Mouse (Mus musculus) heart, adult 2 months (tissue): Measurements from ENCODE around the gene Pgr15l. TPM values are rescaled to one million over a fixed set of nuclear protein-coding genes. Genes with fewer than 3 reads are reported as not detected.

ENCODE experiments used
- DNase-seq, 2 experiments: peaks; one replicate each; pipeline ENCODE4 v3.0.0; 2021
- H3K27ac ChIP-seq: fragments of 200-600 bp; 2 replicates; pipeline ENCODE4 v1.8.1; 2022
- H3K27me3 ChIP-seq: fragments of 200-500 bp; 2 replicates; pipeline ENCODE4 v1.6.1; 2012; ENCODE audit warnings: mild to moderate bottlenecking, low read length, inconsistent platforms, mixed read lengths; ENCODE audit not compliant: control insufficient read depth, insufficient read depth
- H3K36me3 ChIP-seq: fragments of 200-500 bp; 2 replicates; pipeline ENCODE4 v1.6.1; 2012; ENCODE audit warnings: low read length, inconsistent platforms; ENCODE audit not compliant: control insufficient read depth, insufficient read depth
- H3K4me1 ChIP-seq: fragments of 200-500 bp; 2 replicates; pipeline ENCODE4 v1.6.1; 2011; ENCODE audit warnings: low read length; ENCODE audit not compliant: control insufficient read depth, insufficient read depth
- H3K4me3 ChIP-seq: fragments of 200-600 bp; 2 replicates; pipeline ENCODE4 v1.8.1; 2022
- H3K79me2 ChIP-seq: fragments of 200-500 bp; replicated peaks from 2 replicates; pipeline ENCODE4 v1.6.1; 2012; ENCODE audit warnings: mild to moderate bottlenecking, inconsistent platforms, low read length, moderate library complexity, mixed read lengths; ENCODE audit not compliant: control insufficient read depth, insufficient read depth
- H3K9ac ChIP-seq: fragments of 200-500 bp; 2 replicates; pipeline ENCODE4 v1.6.1; 2012; ENCODE audit warnings: low read depth, mild to moderate bottlenecking, control low read depth, inconsistent platforms, low read length, mixed read lengths
- CTCF ChIP-seq: fragments of 200-600 bp; IDR thresholded peaks from 2 replicates; pipeline ENCODE4 v1.8.1; 2022; ENCODE audit warnings: antibody characterized with exemption, mild to moderate bottlenecking, moderate library complexity
- EP300 ChIP-seq: fragments of 200-500 bp; IDR thresholded peaks from 2 replicates; pipeline ENCODE4 v1.6.1; 2011; ENCODE audit warnings: low read depth, low read length, control low read depth; ENCODE audit not compliant: insufficient read depth
- POLR2A ChIP-seq: fragments of 200-500 bp; IDR thresholded peaks from 2 replicates; pipeline ENCODE4 v1.6.1; 2011; ENCODE audit warnings: mild to moderate bottlenecking, low read depth, low read length, control low read depth; ENCODE audit not compliant: insufficient read depth
- WGBS: fragments of 180-500 bp; shearing (Covaris S2); methylation state at CpG from one replicate; pipeline ENCODE4 v1.1.7; 2018; 5-methylcytosine and 5-hydroxymethylcytosine counted together
- intact Hi-C: fragments of 180-260 bp; cut with DNase I; formaldehyde crosslinking; loops from one replicate; pipeline ENCODE4 v1.15.1; 2025
- long read RNA-seq: library from polyadenylated mRNA; stranded (forward); transcript quantifications from one replicate; pipeline ENCODE4 v2.0.0, GENCODE M21; 2021
- polyA plus RNA-seq: library from polyadenylated mRNA; depleted of rRNA; stranded (reverse); fragments of >200 nt; gene quantifications from 2 replicates; pipeline ENCODE4 v1.2.3, GENCODE M21; 2012; rRNA removed
- total RNA-seq, 2 experiments: library from RNA; stranded (reverse); gene quantifications; 2 replicates each; pipeline ENCODE4 v1.2.3; 2021

Gene Pgr15l
- total RNA-seq (not detected), polyA plus RNA-seq (not detected in 2 replicates)
- long read RNA-seq, result 0 reads

GRCm38 (mm10) chrX:97072369-97072768 is at the start of gene Pgr15l:
TSS of gene Pgr15l (plus strand) at chrX:97072596.
- H3K27ac ChIP-seq, result no peak within 1 kb of the TSS
- WGBS, result 24% methylated on average over 17 of the region's 20 CpGs
- intact Hi-C loops, result no loop called here
- no peak within 1 kb of the TSS for H3K4me3 ChIP-seq
- no peak for DNase-seq
- H3K79me2 ChIP-seq, result no peaks in the 10 kb centered on the region
- no peaks in the 10 kb centered on the region for H3K27me3 ChIP-seq
- H3K36me3 ChIP-seq, result no peaks in the 10 kb centered on the region
- H3K9ac ChIP-seq, result no peak within 1 kb of the TSS
- no peaks in the 10 kb centered on the region for H3K4me1 ChIP-seq
- no peak for TF ChIP-seq CTCF
- no peak for TF ChIP-seq EP300
- no peak for TF ChIP-seq POLR2A

- no peak overlapping the region for H3K27ac ChIP-seq
Observed at GRCm38 (mm10) chrX:97027540-97027939, 44.9 kb upstream of the Pgr15l start.

GRCm38 (mm10) chrX:97069816-97070215 is 2.6 kb upstream of the Pgr15l start:
- WGBS, result 10% methylated on average over 11 of the region's 11 CpGs
- DNase-seq, result no peak
- no peaks in the 10 kb centered on the region for H3K79me2 ChIP-seq
- TF ChIP-seq CTCF, result no peak
- TF ChIP-seq EP300, result no peak
- TF ChIP-seq POLR2A, result no peak
- no peaks in the 10 kb centered on the region for H3K27me3 ChIP-seq
- no peak overlapping the region for H3K27ac ChIP-seq
- intact Hi-C loops, result no loop called here
- H3K36me3 ChIP-seq, result no peaks in the 10 kb centered on the region
- H3K9ac ChIP-seq, result no peak overlapping the region
- no peak overlapping the region for H3K4me3 ChIP-seq
- no peaks in the 10 kb centered on the region for H3K4me1 ChIP-seq

More at GRCm38 (mm10) chrX:97027540-97027939, 44.9 kb upstream of the Pgr15l start:
- H3K36me3 ChIP-seq, result no peaks in the 10 kb centered on the region
- intact Hi-C loops, result no loop called here
- no peaks in the 10 kb centered on the region for H3K4me1 ChIP-seq
- no peaks in the 10 kb centered on the region for H3K79me2 ChIP-seq
- H3K27me3 ChIP-seq, result no peaks in the 10 kb centered on the region
- no peak for TF ChIP-seq POLR2A
- no peak for TF ChIP-seq EP300
- no peak for DNase-seq
- no peak overlapping the region for H3K4me3 ChIP-seq
- no peak overlapping the region for H3K9ac ChIP-seq
